Mouse (Mus musculus) megakaryocyte, embryonic 14.5 days (primary cell): ENCODE measurements around the gene Gm30302.

Experiments used
- FLI1 ChIP-seq: IDR thresholded peaks from 2 replicates; pipeline ENCODE4 v1.6.1; 2012; ENCODE audit warnings: low read length, inconsistent platforms, mixed read lengths
- GATA1 ChIP-seq: IDR thresholded peaks from 3 replicates; pipeline ENCODE4 v1.6.1; 2012; ENCODE audit warnings: mixed read lengths, low read length, inconsistent platforms, borderline replicate concordance

DNA sequence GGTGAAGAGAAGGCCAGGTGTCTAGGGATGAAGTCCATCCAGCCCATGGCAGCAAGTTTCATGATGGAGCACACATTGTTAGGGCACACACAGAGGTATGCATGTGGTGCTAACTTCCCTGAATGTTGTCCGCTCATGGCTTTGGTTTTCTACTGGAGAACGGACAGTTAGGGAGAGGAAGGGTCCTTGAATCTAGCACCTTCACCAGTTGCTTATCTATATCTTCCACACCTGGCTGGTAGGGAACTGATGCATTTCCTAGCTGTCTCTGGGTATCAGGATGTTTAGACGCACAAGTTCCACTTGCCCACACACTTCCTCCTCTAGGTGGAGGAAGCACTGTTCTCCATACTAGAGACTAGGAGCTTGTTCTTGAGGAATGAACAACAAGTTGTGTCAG is 46.9 kb upstream of the Gm30302 start:
- TF ChIP-seq GATA1, result no peak
- no peak for TF ChIP-seq FLI1
